In the genomic region with DNA sequence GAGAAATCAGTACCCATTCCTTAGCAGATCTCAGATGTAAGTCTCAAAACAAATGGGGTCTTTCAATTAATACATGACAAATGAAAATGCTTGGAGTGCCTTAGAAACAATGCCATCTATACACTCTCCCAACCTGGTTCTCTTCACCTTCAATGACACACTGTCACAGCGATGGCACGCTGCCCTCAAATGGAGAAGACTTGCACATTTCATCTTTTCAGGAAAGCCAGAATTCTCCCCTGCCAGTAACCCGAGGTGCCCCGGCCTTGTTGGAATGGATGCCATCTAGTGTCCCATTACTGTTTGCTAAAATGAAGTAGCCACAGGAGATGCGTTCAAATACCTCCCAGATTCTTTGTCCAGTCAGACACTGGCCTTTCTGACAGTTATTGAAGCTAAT, we compare ENCODE assay signal across 21 mouse cellular contexts.
DNase-seq lines count a peak whose midpoint lies in the region; ATAC-seq and TF ChIP-seq lines count a peak whose summit lies in the region.
"Had no signal": no experiment of that assay in that cellular context is flagged by ENCODE, and none has a peak within 500 bp of the region (broad histone marks: within the 10 kb centered on the region; RNA-seq: fewer than 3 reads in every experiment).

No protein-coding gene starts in this region.

- TF ChIP-seq CTCF in brain, embryonic 14.5 days (IDR thresholded peaks at IDR 0.05; ENCODE audit: borderline replicate concordance, extremely low read depth, insufficient read depth, insufficient read length), result no peak

- intact Hi-C loops in left cerebral cortex, postnatal 4 days (cut with DNase I), result no loop called here

- H3K9me3 ChIP-seq in forebrain, embryonic 14.5 days (replicated peaks; ENCODE audit: control insufficient read depth, low read length), result no peaks in the 10 kb centered on the region
- no peaks in the 10 kb centered on the region for H3K9me3 ChIP-seq in forebrain, embryonic 11.5 days (ENCODE audit: control insufficient read depth, low read length)
- H3K9me3 ChIP-seq: embryonic facial prominence, embryonic 13.5 days; limb, embryonic 12.5 days; liver, embryonic 15.5 days had no signal

- no peak overlapping the region for H3K9ac ChIP-seq in forebrain, embryonic 14.5 days (ENCODE audit: low read length)
- no peak overlapping the region for H3K9ac ChIP-seq in forebrain, embryonic 11.5 days (ENCODE audit: low read length)
- H3K9ac ChIP-seq: embryonic facial prominence, embryonic 13.5 days; limb, embryonic 12.5 days; liver, embryonic 15.5 days had no signal

- no peak overlapping the region for H3K4me2 ChIP-seq in forebrain, embryonic 14.5 days (ENCODE audit: low read length)
- H3K4me2 ChIP-seq in forebrain, embryonic 11.5 days (ENCODE audit: low read depth, low read length, severe bottlenecking), result no peak overlapping the region
- H3K4me2 ChIP-seq: embryonic facial prominence, embryonic 13.5 days; heart, embryonic 11.5 days; limb, embryonic 12.5 days; liver, embryonic 15.5 days; midbrain, embryonic 11.5 days had no signal

- 63% methylated on average over 5 of the region's 5 CpGs for WGBS in forebrain, embryonic 14.5 days
- WGBS in forebrain, embryonic 11.5 days, result 81% methylated on average over 5 of the region's 5 CpGs

- no peak overlapping the region for H3K27ac ChIP-seq in forebrain, embryonic 14.5 days (ENCODE audit: low read depth, low read length)
- no peak overlapping the region for H3K27ac ChIP-seq in forebrain, embryonic 11.5 days (ENCODE audit: low read depth, low read length)
- H3K27ac ChIP-seq: embryonic facial prominence, embryonic 13.5 days; limb, embryonic 12.5 days; liver, embryonic 15.5 days; macrophage had no signal

- no peak for ATAC-seq in forebrain, embryonic 14.5 days
- ATAC-seq in forebrain, embryonic 11.5 days (replicated peaks; ENCODE audit: low FRiP score), result no peak
- ATAC-seq: inflammation-experienced regulatory T-cells, adult 6 months; Patski had no signal

- DNase-seq in forebrain, embryonic 14.5 days (ENCODE audit: low spot score), result peak; percentile 25
- DNase-seq in forebrain, embryonic 11.5 days (ENCODE audit: low spot score), result no peak
- peak; percentile 25 for DNase-seq in left cerebral cortex, postnatal 4 days
- DNase-seq in left cerebral cortex, adult 18-20 months (ENCODE audit: low spot score in 2 of 2), result no peak
- DNase-seq in brain, embryonic 14.5 days (ENCODE audit: low read depth), result peak; percentile 57
- peak; percentile 42 to 44 for DNase-seq in cerebellum, postnatal 36 days
- DNase-seq in gastrocnemius, postnatal 25 days, result no peak
- DNase-seq: adrenal gland, postnatal 14 days; heart, postnatal 10 days; kidney, adult 2 months; kidney, postnatal 25 days; retina, postnatal 1 day; thymus, postnatal 14 days had no signal

- H3K27me3 ChIP-seq in forebrain, embryonic 14.5 days (replicated peaks; ENCODE audit: control insufficient read depth, insufficient read depth, low read length), result no peaks in the 10 kb centered on the region
- no peaks in the 10 kb centered on the region for H3K27me3 ChIP-seq in forebrain, embryonic 11.5 days (ENCODE audit: control insufficient read depth, insufficient read depth, low read length)
- H3K27me3 ChIP-seq: embryonic facial prominence, embryonic 13.5 days; limb, embryonic 12.5 days; liver, embryonic 15.5 days; Patski had no signal

- peaks cover 8% of the 10 kb centered on the region; the same call in 1 of the 2 replicates for H3K4me1 ChIP-seq in forebrain, embryonic 14.5 days (ENCODE audit: control insufficient read depth, insufficient read depth, low read length)
- H3K4me1 ChIP-seq in forebrain, embryonic 11.5 days (replicated peaks; ENCODE audit: control insufficient read depth, insufficient read depth, low read length), result peaks cover 15% of the 10 kb centered on the region
- H3K4me1 ChIP-seq: embryonic facial prominence, embryonic 13.5 days; limb, embryonic 12.5 days; liver, embryonic 15.5 days had no signal

- H3K36me3 ChIP-seq in forebrain, embryonic 14.5 days (ENCODE audit: control insufficient read depth, insufficient read depth, low read length), result no peaks in the 10 kb centered on the region
- no peaks in the 10 kb centered on the region for H3K36me3 ChIP-seq in forebrain, embryonic 11.5 days (ENCODE audit: control insufficient read depth, insufficient read depth, low read length)
- H3K36me3 ChIP-seq: embryonic facial prominence, embryonic 13.5 days; limb, embryonic 12.5 days; liver, embryonic 15.5 days had no signal

- no peak for TF ChIP-seq POLR2A in brain, embryonic 14.5 days (IDR thresholded peaks at IDR 0.05; ENCODE audit: borderline replicate concordance, extremely low read depth, insufficient read depth, insufficient read length, poor library complexity, severe bottlenecking)

- H3K4me3 ChIP-seq in forebrain, embryonic 14.5 days (ENCODE audit: low read depth, low read length), result no peak overlapping the region
- no peak overlapping the region for H3K4me3 ChIP-seq in forebrain, embryonic 11.5 days (ENCODE audit: low read depth, low read length)
- H3K4me3 ChIP-seq: embryonic facial prominence, embryonic 13.5 days; limb, embryonic 12.5 days; liver, embryonic 15.5 days had no signal

Comparison
In these comparisons a context has a peak if more than half of its experiments do, and no peak if none do; other contexts are left out.
1. DNase-seq: peak in forebrain, embryonic 14.5 days (single experiment), left cerebral cortex, postnatal 4 days (single experiment), brain, embryonic 14.5 days (single experiment) and cerebellum, postnatal 36 days (2 of 2); none in forebrain, embryonic 11.5 days (single experiment), left cerebral cortex, adult 18-20 months (0 of 2) and gastrocnemius, postnatal 25 days (single experiment).